Mouse (Mus musculus): ENCODE results near the gene Hlcs. TPM values are rescaled to one million over a fixed set of nuclear protein-coding genes. Genes with fewer than 3 reads are reported as not detected.

Gene Hlcs
- polyA plus RNA-seq, 1 experiment from 2014 or later = 7.0 TPM

GRCm38 (mm10) chr16:94083848-94084525, 229.4 kb downstream of the Hlcs start:
- H3K4me3 ChIP-seq (ENCODE audit: low read depth, low read length) = no peak overlapping the region
- no peak overlapping the region for H3K9ac ChIP-seq (ENCODE audit: low read length)
- no peak for ATAC-seq (ENCODE audit: low FRiP score, low TSS enrichment)
- H3K27me3 ChIP-seq (ENCODE audit: control insufficient read depth, insufficient read depth, low read length) = peaks cover 22% of the 10 kb centered on the region
- no peaks in the 10 kb centered on the region for H3K36me3 ChIP-seq (ENCODE audit: control insufficient read depth, insufficient read depth, low read length)
- peak; percentile 21 for DNase-seq (ENCODE audit: low spot score)
- no peak overlapping the region for H3K27ac ChIP-seq (replicated peaks)
- 7% methylated on average over 41 of the region's 41 CpGs for WGBS
- peak overlapping the region; percentile 71; the same call in 1 of the 2 replicates for H3K4me2 ChIP-seq (replicated peaks; ENCODE audit: low read depth)
- no peaks in the 10 kb centered on the region for H3K9me3 ChIP-seq (ENCODE audit: control insufficient read depth, low read length)
- no peaks in the 10 kb centered on the region for H3K4me1 ChIP-seq (replicated peaks; ENCODE audit: control insufficient read depth, insufficient read depth)
- TF ChIP-seq CTCF (IDR thresholded peaks at IDR 0.05; ENCODE audit: low read depth) = no peak
- no peak for TF ChIP-seq EP300 (optimal IDR thresholded peaks at IDR 0.05)

- no peaks in the 10 kb centered on the region for H3K36me3 ChIP-seq (ENCODE audit: control insufficient read depth, insufficient read depth, low read length)
- no peaks in the 10 kb centered on the region for H3K4me1 ChIP-seq (replicated peaks; ENCODE audit: control insufficient read depth, insufficient read depth)
- H3K27me3 ChIP-seq (ENCODE audit: control insufficient read depth, insufficient read depth, low read length) = peaks cover 24% of the 10 kb centered on the region
- H3K9me3 ChIP-seq (ENCODE audit: control insufficient read depth, low read length) = no peaks in the 10 kb centered on the region
- ATAC-seq (ENCODE audit: low FRiP score, low TSS enrichment) (no peak), DNase-seq (ENCODE audit: low spot score) (peak; percentile 18)
- 10% methylated on average over 46 of the region's 46 CpGs for WGBS
- H3K4me3 ChIP-seq (ENCODE audit: low read depth, low read length) = no peak overlapping the region
- no peak for TF ChIP-seq CTCF (IDR thresholded peaks at IDR 0.05; ENCODE audit: low read depth)
- TF ChIP-seq EP300 (optimal IDR thresholded peaks at IDR 0.05) = no peak
- no peak overlapping the region for H3K9ac ChIP-seq (ENCODE audit: low read length)
- H3K27ac ChIP-seq (replicated peaks) = no peak overlapping the region
- H3K4me2 ChIP-seq (replicated peaks; ENCODE audit: low read depth) = no peak overlapping the region
Measured at GRCm38 (mm10) chr16:94082960-94083847, 230.2 kb downstream of the Hlcs start.

- DNase-seq (ENCODE audit: low spot score) (no peak), ATAC-seq (ENCODE audit: low FRiP score, low TSS enrichment) (no peak)
- H3K4me1 ChIP-seq (replicated peaks; ENCODE audit: control insufficient read depth, insufficient read depth) = no peaks in the 10 kb centered on the region
- WGBS = 34% methylated on average over 8 of the region's 8 CpGs
- TF ChIP-seq CTCF (IDR thresholded peaks at IDR 0.05; ENCODE audit: low read depth) (no peak), EP300 (optimal IDR thresholded peaks at IDR 0.05) (no peak)
- peaks cover 28% of the 10 kb centered on the region for H3K27me3 ChIP-seq (ENCODE audit: control insufficient read depth, insufficient read depth, low read length)
- no peaks in the 10 kb centered on the region for H3K36me3 ChIP-seq (ENCODE audit: control insufficient read depth, insufficient read depth, low read length)
- H3K4me3 ChIP-seq (ENCODE audit: low read depth, low read length) = no peak overlapping the region
- no peaks in the 10 kb centered on the region for H3K9me3 ChIP-seq (ENCODE audit: control insufficient read depth, low read length)
- H3K27ac ChIP-seq (replicated peaks) = no peak overlapping the region
- no peak overlapping the region for H3K4me2 ChIP-seq (replicated peaks; ENCODE audit: low read depth)
- H3K9ac ChIP-seq (ENCODE audit: low read length) = no peak overlapping the region
Measured at GRCm38 (mm10) chr16:94081996-94082708, 231.2 kb downstream of the Hlcs start.

- H3K9ac ChIP-seq (ENCODE audit: low read length) = no peak overlapping the region
- no peak for DNase-seq (ENCODE audit: low spot score)
- H3K4me3 ChIP-seq (ENCODE audit: low read depth, low read length) = no peak overlapping the region
- peaks cover 28% of the 10 kb centered on the region for H3K27me3 ChIP-seq (ENCODE audit: control insufficient read depth, insufficient read depth, low read length)
- H3K27ac ChIP-seq (replicated peaks) = no peak overlapping the region
- H3K36me3 ChIP-seq (ENCODE audit: control insufficient read depth, insufficient read depth, low read length) = no peaks in the 10 kb centered on the region
- H3K4me2 ChIP-seq (replicated peaks; ENCODE audit: low read depth) = no peak overlapping the region
- no peak for ATAC-seq (ENCODE audit: low FRiP score, low TSS enrichment)
- H3K4me1 ChIP-seq (replicated peaks; ENCODE audit: control insufficient read depth, insufficient read depth) = no peaks in the 10 kb centered on the region
- 35% methylated on average over 5 of the region's 5 CpGs for WGBS
- TF ChIP-seq CTCF (IDR thresholded peaks at IDR 0.05; ENCODE audit: low read depth) (no peak), EP300 (optimal IDR thresholded peaks at IDR 0.05) (no peak)
- H3K9me3 ChIP-seq (ENCODE audit: control insufficient read depth, low read length) = no peaks in the 10 kb centered on the region
Measured at GRCm38 (mm10) chr16:94081596-94081995, 231.8 kb downstream of the Hlcs start.

GRCm38 (mm10) chr16:94079856-94080555, 233.4 kb downstream of the Hlcs start:
- Histone ChIP-seq H3K4me2 (replicated peaks; ENCODE audit: low read depth) (no peak overlapping the region), H3K27ac (replicated peaks) (no peak overlapping the region), H3K4me1 (replicated peaks; ENCODE audit: control insufficient read depth, insufficient read depth) (no peaks in the 10 kb centered on the region), H3K36me3 (ENCODE audit: control insufficient read depth, insufficient read depth, low read length) (no peaks in the 10 kb centered on the region), H3K4me3 (ENCODE audit: low read depth, low read length) (no peak overlapping the region), H3K9ac (ENCODE audit: low read length) (no peak overlapping the region), H3K9me3 (ENCODE audit: control insufficient read depth, low read length) (no peaks in the 10 kb centered on the region), H3K27me3 (ENCODE audit: control insufficient read depth, insufficient read depth, low read length) (peaks cover 23% of the 10 kb centered on the region)
- ATAC-seq (ENCODE audit: low FRiP score, low TSS enrichment) = no peak
- TF ChIP-seq EP300 (optimal IDR thresholded peaks at IDR 0.05) = no peak
- no peak for TF ChIP-seq CTCF (IDR thresholded peaks at IDR 0.05; ENCODE audit: low read depth)
- 9% methylated on average over 13 of the region's 13 CpGs for WGBS
- peak; percentile 18 for DNase-seq (ENCODE audit: low spot score)
